Mouse (Mus musculus): ENCODE data around the gene Rbfox3.

- TF ChIP-seq CTCF (IDR thresholded peaks at IDR 0.05; ENCODE audit: control insufficient read depth, insufficient read depth, low read length) = no peak
- no peak for TF ChIP-seq POLR2A (IDR thresholded peaks at IDR 0.05; ENCODE audit: borderline replicate concordance, control insufficient read depth, low read depth, low read length)
These were observed 21.9 kb downstream of the Rbfox3 start for GRCm38 (mm10) chr11:118889500-118889899.
